Mouse (Mus musculus): ENCODE data around the gene Gfm2.

GRCm38 (mm10) chr13:97176731-97177130 is 39.0 kb downstream of the Gfm2 start:
- TF ChIP-seq EP300 (IDR thresholded peaks at IDR 0.05; ENCODE audit: low read depth) (no peak), CTCF (IDR thresholded peaks at IDR 0.05; ENCODE audit: low read depth) (no peak)
